Mouse (Mus musculus) adrenal gland, adult (tissue): ENCODE results near the gene Grk3.

ENCODE experiments used
- DNase-seq, 2 experiments: peaks; one replicate each; pipeline ENCODE4 v3.0.0; 2022 to 2023; ENCODE audit warnings: low spot score in 1 of 2; ENCODE audit not compliant: inconsistent age in 2 of 2

Grk3 gene

DNA sequence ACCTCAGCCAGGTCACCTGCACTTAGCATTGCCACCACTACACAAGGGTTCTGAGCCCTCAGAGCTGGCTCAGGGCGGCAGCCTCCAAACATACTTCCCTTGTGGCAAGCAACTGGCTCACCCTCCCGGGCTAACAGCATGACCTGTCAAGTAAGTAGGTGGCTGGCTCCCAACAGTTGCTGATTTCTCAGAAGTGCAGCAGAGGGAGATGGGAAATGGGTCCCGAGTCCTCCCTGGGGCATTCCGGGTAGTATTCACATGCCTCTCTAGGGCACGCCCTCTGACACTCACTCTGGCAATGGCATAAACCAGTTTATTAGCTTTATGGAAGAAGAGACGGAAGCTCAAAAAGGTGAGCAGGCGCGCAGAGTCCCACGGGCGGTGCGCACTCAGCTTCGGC is 74.6 kb downstream of the Grk3 start:
- no peak for DNase-seq

DNA sequence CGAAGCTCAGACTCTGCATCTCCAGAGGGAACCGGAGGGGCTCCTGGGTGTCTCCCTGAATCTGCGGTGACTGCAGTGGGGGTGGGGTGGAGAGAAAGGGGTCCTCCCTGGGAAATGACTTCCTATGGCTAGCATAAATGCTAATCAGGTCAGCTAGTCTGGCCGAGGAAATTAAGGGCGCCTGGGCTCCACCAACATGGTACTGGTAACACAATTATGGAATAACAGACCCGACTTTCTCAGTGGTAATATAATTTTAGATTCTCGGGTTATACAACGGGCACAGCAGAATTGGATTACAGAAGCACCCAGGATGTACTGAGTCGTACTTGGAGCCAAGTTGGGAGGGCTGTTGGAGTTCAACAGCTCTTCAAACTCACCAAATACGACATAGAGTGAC is 79.0 kb downstream of the Grk3 start:
- DNase-seq: peak; percentile 24 to 58

DNA sequence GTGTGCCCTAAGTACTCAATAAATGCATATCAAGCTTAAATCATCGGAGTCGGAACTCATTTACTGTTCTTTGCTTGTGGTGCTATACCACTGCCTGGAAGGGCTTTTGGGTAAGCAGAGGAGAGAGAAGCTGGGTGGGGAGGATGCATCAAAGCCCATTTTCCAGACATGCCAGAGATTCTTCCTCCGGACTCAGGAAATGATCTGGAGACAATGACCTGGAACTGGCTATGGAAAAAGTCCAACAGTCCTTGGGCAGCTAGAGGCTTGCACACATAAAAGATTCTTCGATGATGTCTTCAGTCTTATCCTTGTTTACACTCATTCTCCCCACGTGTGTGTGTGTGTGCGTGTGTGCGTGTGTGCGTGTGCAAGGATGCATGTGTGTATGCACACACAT is 80.2 kb downstream of the Grk3 start:
- no peak for DNase-seq

DNA sequence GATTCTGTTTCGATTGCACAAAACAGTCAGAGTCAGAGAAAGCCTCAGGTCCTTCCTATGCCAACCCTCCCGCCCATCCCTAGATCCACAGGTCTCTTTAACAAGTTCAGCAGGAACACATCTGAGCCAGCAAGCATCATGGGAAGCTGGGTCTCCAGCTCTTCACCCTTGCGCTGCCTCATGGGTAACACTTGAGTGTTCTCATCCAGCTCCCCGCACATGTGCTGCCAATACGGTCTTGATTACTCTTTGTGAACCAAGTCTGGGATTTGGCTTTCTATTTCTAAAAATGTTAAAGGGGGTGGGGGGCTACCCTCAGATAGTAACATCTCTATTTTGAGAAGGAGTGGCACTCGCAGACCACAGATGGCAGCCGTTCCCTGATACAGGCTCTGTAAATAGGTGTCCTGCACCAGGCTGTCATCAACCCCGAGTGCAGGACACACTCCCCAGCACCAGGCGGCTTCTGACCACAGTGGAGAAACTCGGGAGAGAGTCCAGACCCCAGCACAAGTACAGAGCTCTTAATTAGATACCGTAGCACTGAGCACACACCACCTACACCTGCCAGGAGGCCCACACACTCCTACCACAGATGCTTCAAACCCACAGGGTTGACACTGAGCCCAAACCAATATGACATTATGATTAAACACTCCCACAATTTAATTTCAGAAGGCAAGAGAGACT is 82.6 kb downstream of the Grk3 start:
- DNase-seq: no peak

DNA sequence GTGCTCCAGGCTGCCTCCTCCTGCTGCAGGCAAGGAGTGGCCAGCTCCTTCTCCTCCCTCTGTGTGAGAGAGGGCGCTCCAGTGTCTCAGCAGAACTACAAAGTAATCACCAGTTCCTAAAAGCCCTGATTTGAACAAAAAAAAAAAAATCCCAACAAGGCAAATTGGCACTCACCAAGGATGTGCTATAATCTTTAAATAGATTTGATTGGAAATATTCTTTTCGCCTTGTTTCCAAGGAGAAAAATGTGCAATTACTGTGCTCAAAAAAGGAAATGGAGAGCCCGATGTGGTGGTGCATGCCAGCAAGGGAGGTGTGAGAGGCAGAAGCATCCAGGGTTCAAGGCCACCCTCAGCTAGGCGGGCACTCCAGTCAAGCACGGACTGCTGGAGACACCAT is 83.7 kb downstream of the Grk3 start:
- no peak for DNase-seq

DNA sequence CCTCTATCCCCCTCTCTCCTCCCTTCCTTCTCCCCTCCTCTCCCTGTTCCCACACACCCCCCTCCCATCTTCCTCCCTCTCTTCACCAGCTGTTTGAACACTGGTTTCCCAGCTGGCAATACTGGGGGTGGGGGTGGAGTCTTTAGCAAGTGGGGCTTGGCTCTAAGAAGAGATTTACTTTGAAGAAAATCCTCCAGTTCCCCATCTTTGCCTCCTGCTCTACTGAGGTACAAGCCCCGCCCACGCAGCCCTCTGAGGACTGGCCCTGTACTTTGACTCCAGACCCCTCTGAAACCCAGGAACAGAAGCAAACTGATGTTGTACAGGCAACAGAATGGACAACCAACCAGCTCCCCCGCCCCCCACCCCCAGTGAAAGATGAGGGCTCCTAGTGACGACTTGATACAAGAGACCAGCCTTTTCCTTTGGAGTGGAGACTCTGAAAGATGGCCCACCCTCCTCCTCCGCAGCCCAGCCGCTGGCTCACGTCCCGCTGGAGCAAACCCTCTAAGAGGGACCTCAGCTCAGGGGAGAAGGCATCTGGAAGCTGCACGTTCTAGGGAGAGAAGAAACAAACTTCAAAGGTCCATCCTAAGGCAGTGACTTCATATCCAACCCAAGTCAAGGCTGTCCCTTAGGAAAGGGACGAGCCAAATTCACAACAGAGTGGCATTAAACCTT is 87.2 kb downstream of the Grk3 start:
- no peak for DNase-seq

DNA sequence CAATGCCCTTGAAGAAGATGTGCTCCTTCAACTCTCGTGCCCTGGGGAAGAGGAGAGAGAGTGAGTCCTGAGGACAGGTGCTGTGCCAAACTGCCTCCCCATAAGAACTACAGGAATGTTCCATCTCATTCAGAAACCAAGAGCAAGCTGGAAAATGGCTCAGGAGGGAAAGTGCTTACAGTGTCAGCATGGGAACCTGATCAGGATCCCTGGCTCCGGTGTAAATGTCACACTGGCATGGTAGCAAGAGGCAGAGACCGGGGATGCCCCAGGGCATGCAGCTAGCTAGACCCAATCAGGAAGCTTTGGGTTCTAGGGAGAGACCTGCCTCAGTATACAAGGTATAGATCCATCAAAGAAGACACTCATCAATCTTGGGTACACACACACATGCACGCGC is 90.2 kb downstream of the Grk3 start:
- DNase-seq: no peak

DNA sequence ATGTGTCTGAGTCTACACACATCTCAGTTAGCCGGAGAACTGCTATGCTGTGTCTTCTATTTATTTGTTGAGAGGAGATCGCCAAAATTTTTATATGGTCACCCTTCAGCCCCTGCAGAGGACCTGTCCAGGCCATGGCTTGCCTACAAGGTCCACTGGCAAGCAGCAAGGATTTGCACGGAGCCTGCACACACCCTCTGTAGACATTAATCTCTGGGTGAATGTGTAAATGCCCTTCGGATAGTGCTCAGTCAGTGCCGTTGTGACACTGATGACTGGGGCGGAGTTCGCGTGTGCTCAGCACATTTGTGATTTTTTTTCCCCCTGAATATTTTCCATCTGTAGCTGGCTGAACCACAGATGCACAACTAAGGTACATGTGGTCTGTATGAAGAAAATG is 90.8 kb downstream of the Grk3 start:
- DNase-seq: no peak

DNA sequence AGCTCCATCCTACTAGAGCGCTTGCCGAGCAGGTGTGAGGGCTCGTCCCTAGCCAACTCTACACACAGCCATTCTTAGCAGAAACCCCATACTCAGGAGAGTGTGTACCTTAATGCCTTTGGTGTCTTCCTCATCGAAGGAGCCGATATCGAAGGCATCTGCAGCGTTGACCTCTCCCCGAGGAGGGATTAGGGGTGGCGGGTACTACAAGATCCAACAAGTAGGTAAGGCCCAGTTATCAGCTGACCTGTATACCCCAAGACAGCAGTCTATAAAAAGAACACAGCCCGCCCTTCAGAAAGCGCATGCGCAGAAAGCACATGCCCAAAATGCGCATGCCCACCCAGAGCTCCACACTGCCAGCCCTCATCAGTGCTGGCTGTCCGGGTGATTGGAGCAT is 91.8 kb downstream of the Grk3 start:
- no peak for DNase-seq

DNA sequence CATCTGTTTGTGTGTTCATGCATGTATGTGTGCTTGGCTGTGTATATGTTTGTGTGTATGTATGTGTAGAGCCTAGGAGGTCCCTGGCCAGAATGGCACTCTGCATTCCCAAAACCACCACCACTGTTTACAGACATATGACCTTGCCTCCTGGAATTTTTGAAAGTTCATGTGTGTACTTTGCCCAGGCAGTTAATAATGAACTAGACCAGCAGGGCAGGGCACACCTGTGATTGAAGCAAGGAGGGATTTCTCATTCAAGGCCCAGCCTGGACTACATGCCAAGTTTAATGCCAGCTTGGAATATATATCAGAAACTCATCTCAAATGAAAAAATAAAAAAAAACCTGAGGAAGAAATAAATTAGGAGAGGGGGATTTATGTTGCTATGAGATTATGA is 93.7 kb downstream of the Grk3 start:
- DNase-seq: no peak

DNA sequence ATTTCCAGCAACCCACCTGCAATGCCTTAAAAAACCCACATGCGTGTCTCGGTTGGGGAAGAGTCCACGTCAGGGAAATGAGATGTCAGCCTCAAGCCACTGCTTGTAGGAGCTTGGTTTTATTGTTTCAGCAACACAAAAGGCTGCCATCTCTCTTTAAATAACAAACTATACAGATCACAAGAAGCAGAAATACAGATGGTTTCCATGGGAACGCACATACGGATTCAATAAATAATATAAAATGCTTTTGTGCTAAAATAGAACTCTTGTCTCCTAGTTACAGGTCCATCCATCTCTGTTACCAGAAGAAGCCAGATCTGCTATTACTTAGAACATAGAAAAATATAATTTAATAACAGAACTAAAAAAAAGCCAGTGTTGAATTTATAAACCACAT is 105.2 kb downstream of the Grk3 start:
- DNase-seq: no peak

DNA sequence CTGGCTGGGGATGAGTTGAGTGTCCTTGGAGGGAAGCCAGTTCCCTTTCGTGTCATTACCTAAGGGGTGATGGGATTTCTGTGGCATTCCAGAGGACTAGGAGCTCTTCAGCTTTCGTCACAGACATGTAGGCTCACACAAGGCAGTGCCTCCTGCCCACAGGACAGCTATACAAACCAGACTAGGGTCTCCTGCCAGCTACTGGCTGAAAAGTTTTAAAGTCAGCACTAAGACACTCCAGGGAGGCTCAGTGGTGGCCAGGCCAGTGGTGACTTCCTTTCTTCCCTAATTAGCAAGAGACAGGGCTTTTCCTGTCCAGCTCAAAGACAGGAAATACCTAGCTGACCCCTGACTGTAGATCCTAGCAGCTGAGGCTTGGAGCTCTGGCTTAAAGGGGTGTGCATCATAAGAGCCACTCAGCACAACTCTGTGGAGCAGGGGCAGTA is 107.4 kb downstream of the Grk3 start:
- peak; percentile 19 to 59 for DNase-seq

DNA sequence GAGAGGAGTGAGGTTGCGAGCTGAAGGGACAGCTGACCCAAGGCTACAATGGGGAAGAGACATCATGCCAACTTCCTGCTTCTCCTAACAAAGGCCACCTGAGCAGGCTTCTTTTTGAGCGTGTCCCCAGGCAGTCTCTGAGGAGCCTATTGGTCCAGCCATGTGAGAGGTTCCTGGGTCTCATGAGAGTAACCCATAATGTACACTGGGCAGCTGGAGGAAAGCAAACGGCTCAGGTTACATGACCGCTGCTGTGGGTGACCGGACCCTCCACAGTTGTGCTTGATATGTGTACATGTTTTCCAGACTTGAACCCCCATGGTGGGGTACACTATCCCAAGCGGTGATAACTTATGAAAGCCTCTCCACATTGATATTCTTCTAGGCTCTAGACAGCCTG is 108.1 kb downstream of the Grk3 start:
- no peak for DNase-seq

DNA sequence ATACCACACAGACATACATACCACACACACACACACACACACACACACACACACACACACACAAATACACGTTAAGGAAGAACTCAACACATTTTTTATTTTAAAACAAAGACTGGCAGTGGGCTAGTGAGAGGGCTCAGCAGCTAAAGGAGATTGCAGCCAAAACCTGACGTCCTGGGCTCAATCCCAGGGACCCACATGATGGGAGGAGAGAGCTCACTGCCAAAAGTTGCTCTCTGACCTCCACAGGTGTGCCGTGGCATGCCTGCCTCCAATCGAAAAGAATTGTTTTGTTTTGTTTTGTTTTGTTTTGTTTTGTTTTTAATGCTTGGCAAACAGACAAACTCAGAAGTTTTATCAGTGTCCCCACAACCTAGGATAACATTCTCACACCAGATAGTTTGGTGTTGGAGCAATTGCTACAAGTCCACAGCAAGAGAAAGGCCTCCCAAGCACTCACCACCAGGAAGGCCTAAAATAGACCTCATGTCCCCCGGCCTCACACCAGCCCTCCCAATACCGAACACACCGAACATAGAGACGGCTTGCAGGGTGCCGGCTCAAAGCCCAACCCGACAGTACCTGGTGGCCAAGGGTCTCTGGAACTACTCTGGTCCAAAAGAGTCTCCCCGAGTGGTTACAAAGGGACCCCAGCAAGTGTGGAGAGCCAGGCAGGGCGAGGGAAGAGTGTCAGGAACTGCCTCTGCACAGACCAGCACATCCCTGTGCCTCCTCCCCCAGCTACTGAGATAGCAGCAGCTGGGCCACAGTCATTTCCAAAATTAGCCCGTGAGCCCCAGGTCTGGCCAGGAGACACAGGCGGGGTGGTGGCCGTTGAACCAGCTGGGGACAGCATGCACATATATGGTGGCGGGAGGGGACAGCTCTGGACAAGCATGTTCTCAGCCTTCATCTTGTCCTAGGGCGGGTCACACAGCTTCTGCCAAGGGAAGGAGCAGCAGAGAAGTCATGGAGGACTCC is 119.6 kb downstream of the Grk3 start, which contains the start of gene Myo18b:
Gene Myo18b (minus strand): TSS at position 689 of the 981 bp plus-strand sequence.
- DNase-seq: no peak

DNA sequence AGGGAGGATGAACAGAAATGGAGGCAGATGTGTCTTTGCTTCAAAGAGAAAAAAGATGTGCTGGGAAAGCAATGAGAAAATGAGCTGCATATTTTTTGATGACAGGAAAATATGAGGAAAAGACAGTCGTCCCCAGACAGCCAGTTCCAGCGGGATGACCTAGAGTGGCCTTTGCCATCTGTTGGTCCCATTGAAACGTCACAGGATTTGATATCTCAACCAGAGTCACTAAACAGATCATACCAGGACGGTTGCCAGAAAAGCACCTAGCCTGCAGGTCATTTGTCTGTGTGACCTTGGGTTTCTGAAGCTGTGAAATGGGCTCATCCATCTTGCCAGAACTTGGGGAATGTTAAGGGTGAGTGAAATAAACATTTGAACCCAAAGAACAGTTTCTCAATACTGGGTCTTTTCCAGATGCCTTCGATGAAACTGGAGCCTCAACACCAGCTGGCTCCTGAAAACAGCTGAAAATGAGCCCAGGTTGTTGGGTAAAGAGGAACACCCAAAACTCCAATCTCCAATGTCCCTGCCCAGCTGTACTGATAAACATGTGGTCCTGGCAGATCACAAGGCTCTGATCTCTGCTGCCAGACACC is 122.0 kb downstream of the Grk3 start:
- no peak for DNase-seq

DNA sequence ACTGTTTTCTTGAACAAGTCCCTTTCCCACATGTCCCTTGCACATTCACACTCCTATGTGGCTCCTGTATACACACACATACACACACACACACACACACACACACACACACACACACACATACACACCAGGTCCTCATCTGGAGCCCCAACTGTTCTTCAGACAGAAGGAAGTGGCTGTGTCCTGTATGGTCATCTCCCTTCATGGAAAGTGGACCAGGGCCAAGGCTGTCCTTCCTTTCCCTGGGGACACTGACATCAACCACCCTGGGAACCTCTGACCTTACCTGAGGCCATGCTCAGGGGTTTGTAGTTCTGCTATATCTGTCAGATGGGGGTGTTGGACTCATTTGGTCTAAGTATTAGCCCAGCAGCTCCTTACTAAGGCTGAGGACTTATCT is 123.2 kb downstream of the Grk3 start:
- no peak for DNase-seq

DNA sequence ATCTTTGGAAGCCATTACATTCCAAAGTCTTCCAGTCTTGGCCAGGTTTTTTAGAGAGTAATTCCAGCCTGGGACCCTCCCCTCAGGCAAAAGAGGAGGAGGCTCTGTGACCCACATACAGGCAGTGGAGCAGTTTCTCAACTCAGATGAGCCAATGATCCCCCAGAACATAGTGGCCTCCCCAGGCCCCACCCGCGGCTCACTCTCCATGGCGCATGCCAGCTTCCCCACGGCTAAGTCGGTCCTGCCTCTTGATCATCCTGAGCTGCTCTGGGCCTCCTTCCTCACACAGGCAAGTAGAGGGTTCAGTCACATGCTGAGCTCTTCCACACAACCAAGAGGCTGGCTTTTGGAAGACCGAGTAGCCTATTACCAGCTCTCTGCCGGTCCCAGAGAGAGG is 126.9 kb downstream of the Grk3 start:
- no peak for DNase-seq

DNA sequence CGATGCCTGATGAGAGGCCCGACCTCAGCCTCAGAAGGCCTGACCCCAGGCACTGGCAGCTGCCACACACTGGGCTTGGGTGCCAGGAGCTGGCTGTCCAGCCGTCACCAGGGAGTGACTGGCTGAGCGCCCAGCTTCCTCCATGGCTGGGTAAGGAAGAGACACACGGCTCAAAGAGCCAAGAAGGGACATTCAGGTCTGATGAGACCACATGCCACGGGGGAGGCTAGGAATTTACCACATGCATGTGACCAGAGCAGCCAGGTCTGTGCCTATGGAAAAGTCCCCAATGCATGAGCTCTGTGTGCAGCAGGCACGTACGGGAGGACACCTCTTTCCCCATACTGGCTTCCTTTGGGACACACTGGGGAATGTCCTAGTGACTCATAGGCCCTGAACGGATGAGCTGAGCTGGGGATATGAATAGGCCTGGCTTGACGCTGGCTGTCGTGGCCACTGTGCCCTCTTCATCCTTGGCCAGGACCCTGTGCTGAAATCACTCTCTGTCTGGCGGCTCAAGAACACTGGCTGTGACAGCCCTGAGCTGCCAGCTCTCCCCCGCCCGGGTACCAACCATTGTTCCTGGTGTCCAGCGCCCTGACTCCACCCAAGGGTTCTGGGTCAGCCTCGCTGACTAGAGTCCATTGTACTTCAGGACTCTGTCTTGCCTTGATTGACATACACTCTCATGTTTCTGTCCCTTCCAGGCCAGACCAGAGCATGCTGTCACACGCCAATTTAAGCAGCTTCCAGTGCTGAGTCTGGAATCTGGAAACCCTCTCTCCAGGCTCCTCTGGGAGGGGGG is 128.7 kb downstream of the Grk3 start:
- DNase-seq: peak; percentile 33 to 87

DNA sequence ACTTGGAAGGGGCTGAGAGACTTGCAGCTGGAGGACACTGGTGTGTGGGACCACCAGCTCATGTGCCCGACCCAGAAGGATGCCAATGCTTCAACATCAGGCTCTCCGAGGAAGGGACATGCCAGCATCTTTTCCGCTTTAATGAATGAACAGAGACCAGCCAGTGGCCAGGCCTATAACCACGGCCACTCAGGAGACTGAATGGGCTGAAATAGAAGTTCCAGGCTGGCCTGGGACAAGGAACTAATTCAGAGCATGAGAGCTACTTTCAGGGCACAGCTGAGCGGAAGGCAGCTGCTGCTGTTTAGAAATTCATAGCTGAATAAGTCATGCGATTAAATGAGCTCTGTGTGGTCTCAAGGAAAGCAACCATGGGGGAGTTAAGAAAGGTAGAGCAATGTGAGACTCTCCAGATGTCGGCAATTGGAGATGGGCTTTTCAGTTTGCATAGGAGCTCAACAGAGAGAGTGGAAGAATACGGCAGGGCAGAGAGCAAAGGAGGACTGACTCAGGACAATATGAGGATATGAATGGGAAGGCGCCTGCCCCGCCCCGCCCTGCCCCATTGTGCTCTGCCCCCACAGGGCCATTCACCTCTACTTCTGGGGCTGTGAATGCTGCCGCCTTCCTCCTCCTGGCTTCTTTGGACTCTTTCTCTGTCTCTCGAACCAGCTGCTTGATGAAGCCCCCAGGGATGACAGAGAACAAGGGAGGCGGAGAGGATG is 138.0 kb downstream of the Grk3 start:
- no peak for DNase-seq
